Mouse (Mus musculus): ENCODE results near the gene Tbk1. TPM values are rescaled to one million over a fixed set of nuclear protein-coding genes. Genes with fewer than 3 reads are reported as not detected.

Gene Tbk1
- total and polyA plus RNA-seq, 2 experiments from 2014 or later, result 16.7 to 21.7 TPM

GRCm38 (mm10) chr10:121516008-121516600 lies 70.5 kb downstream of the Tbk1 start:
- ATAC-seq, result peak; percentile 43; the same call in 1 of the 2 replicates
- Histone ChIP-seq H3K9ac (replicated peaks; ENCODE audit: low read length) (no peak overlapping the region), H3K4me1 (ENCODE audit: insufficient read depth, low read length) (no peaks in the 10 kb centered on the region), H3K36me3 (ENCODE audit: insufficient read depth, low read length) (no peaks in the 10 kb centered on the region), H3K27ac (no peak overlapping the region), H3K27me3 (ENCODE audit: insufficient read depth, low read length) (no peaks in the 10 kb centered on the region), H3K4me2 (ENCODE audit: low read depth, low read length) (no peak overlapping the region), H3K9me3 (ENCODE audit: low read length) (no peaks in the 10 kb centered on the region), H3K4me3 (ENCODE audit: low read length) (no peak overlapping the region)
- TF ChIP-seq CTCF (IDR thresholded peaks at IDR 0.05; ENCODE audit: low read depth), result peak; percentile 89
- peak; percentile 90 for DNase-seq (ENCODE audit: low spot score)
- 29% methylated on average over 18 of the region's 18 CpGs for WGBS

GRCm38 (mm10) chr10:121509751-121510643 lies 76.6 kb downstream of the Tbk1 start:
- Histone ChIP-seq H3K27ac (no peak overlapping the region), H3K4me1 (ENCODE audit: insufficient read depth, low read length) (peaks cover 17% of the 10 kb centered on the region; the same call in 1 of the 2 replicates), H3K27me3 (ENCODE audit: insufficient read depth, low read length) (no peaks in the 10 kb centered on the region), H3K9me3 (ENCODE audit: low read length) (no peaks in the 10 kb centered on the region), H3K9ac (replicated peaks; ENCODE audit: low read length) (no peak overlapping the region), H3K36me3 (ENCODE audit: insufficient read depth, low read length) (no peaks in the 10 kb centered on the region), H3K4me3 (ENCODE audit: low read length) (no peak overlapping the region), H3K4me2 (ENCODE audit: low read depth, low read length) (0 out of 2 replicates have a peak overlapping the region, but pooled peaks have one; percentile 3)
- no peak for TF ChIP-seq CTCF (IDR thresholded peaks at IDR 0.05; ENCODE audit: low read depth)
- 33% methylated on average over 24 of the region's 24 CpGs for WGBS
- peak; percentile 54; the same call in 1 of the 2 replicates for ATAC-seq
- DNase-seq (ENCODE audit: low spot score), result peak; percentile 68

GRCm38 (mm10) chr10:121507755-121508544 lies 78.6 kb downstream of the Tbk1 start:
- H3K9me3 ChIP-seq (ENCODE audit: low read length), result no peaks in the 10 kb centered on the region
- no peak overlapping the region for H3K27ac ChIP-seq
- DNase-seq (ENCODE audit: low spot score) (no peak), ATAC-seq (no peak)
- TF ChIP-seq CTCF (IDR thresholded peaks at IDR 0.05; ENCODE audit: low read depth), result peak; percentile 45
- H3K4me2 ChIP-seq (ENCODE audit: low read depth, low read length), result no peak overlapping the region
- no peak overlapping the region for H3K9ac ChIP-seq (replicated peaks; ENCODE audit: low read length)
- no peak overlapping the region for H3K4me3 ChIP-seq (ENCODE audit: low read length)
- H3K36me3 ChIP-seq (ENCODE audit: insufficient read depth, low read length), result no peaks in the 10 kb centered on the region
- H3K4me1 ChIP-seq (ENCODE audit: insufficient read depth, low read length), result peaks cover 17% of the 10 kb centered on the region; the same call in 1 of the 2 replicates
- H3K27me3 ChIP-seq (ENCODE audit: insufficient read depth, low read length), result no peaks in the 10 kb centered on the region
- WGBS, result 91% methylated on average over 16 of the region's 16 CpGs

- H3K36me3 ChIP-seq (ENCODE audit: insufficient read depth, low read length), result no peaks in the 10 kb centered on the region
- H3K4me3 ChIP-seq (ENCODE audit: low read length), result no peak overlapping the region
- TF ChIP-seq CTCF (IDR thresholded peaks at IDR 0.05; ENCODE audit: low read depth), result no peak
- H3K4me2 ChIP-seq (ENCODE audit: low read depth, low read length), result no peak overlapping the region
- H3K9ac ChIP-seq (replicated peaks; ENCODE audit: low read length), result no peak overlapping the region
- H3K9me3 ChIP-seq (ENCODE audit: low read length), result no peaks in the 10 kb centered on the region
- peaks cover 17% of the 10 kb centered on the region; the same call in 1 of the 2 replicates for H3K4me1 ChIP-seq (ENCODE audit: insufficient read depth, low read length)
- no peaks in the 10 kb centered on the region for H3K27me3 ChIP-seq (ENCODE audit: insufficient read depth, low read length)
- ATAC-seq, result 0 out of 2 replicates have a peak, but pooled peaks have one; percentile 18
- WGBS, result 37% methylated on average over 29 of the region's 29 CpGs
- DNase-seq (ENCODE audit: low spot score), result peak; percentile 54
- H3K27ac ChIP-seq, result peak overlapping the region; percentile 65
Measured at GRCm38 (mm10) chr10:121506731-121507583, 79.6 kb downstream of the Tbk1 start.

- Histone ChIP-seq H3K4me1 (ENCODE audit: insufficient read depth, low read length) (peaks cover 17% of the 10 kb centered on the region; the same call in 1 of the 2 replicates), H3K4me2 (ENCODE audit: low read depth, low read length) (peak overlapping the region; percentile 61), H3K9me3 (ENCODE audit: low read length) (no peaks in the 10 kb centered on the region), H3K27me3 (ENCODE audit: insufficient read depth, low read length) (no peaks in the 10 kb centered on the region), H3K4me3 (ENCODE audit: low read length) (peak overlapping the region; percentile 33), H3K9ac (replicated peaks; ENCODE audit: low read length) (peak overlapping the region; percentile 31; the same call in 1 of the 2 replicates), H3K27ac (peak overlapping the region; percentile 78), H3K36me3 (ENCODE audit: insufficient read depth, low read length) (no peaks in the 10 kb centered on the region)
- TF ChIP-seq CTCF (IDR thresholded peaks at IDR 0.05; ENCODE audit: low read depth), result no peak
- WGBS, result 41% methylated on average over 7 of the region's 7 CpGs
- no peak for DNase-seq (ENCODE audit: low spot score)
- no peak for ATAC-seq
Measured at GRCm38 (mm10) chr10:121505929-121506328, 80.7 kb downstream of the Tbk1 start.
